Mouse (Mus musculus) heart, postnatal 0 days (tissue): ENCODE measurements at regions not wholly inside any gene's neighbourhood (a gene's known extent, or its start where the extent isn't known, plus 50 kb on each side); places are given as distances from the start of the nearest gene placed in this dataset.

ENCODE experiments used
- CTCF ChIP-seq: IDR thresholded peaks from 2 replicates; pipeline ENCODE4 v1.5.1; 2016; ENCODE audit warnings: antibody characterized with exemption, control low read depth, low read depth
- EP300 ChIP-seq: IDR thresholded peaks from 2 replicates; pipeline ENCODE4 v1.6.1; 2016; ENCODE audit warnings: antibody characterized with exemption, low read depth

DNA sequence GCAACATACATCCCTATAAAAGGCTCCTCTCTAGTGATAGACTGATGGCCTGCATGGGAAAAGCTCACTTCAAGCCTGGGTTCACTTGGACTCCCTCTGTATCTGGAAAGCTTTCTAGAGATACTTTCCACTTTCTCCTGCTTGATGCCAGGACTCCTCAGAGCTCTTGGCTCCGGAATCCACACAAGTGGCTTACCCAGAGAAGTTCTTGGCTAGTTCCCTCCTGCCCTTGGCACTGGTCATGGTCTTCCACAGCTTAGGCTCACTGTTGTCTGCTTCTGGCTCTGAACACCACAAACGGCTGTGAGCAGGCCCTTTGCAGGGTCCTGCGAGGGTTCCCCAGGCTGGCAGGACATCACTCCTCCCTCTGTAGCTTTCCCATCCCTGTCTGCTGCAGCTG, 54.1 kb upstream of the Adgra1 start:
- TF ChIP-seq CTCF: no peak
- no peak for TF ChIP-seq EP300
